Mouse (Mus musculus): ENCODE data around the gene Kdm5b. TPM values are rescaled to one million over a fixed set of nuclear protein-coding genes. Genes with fewer than 3 reads are reported as not detected.

The Kdm5b gene
- total RNA-seq, 4 experiments from 2014 or later = 45.9 to 65.0 (median 52.6) TPM

GRCm38 (mm10) chr1:134551869-134552268, 8.1 kb upstream of the Kdm5b start:
- no peak for DNase-seq

- no peak for DNase-seq
Observed at GRCm38 (mm10) chr1:134552396-134552795, 7.6 kb upstream of the Kdm5b start.

- DNase-seq = no peak
Observed at GRCm38 (mm10) chr1:134555240-134555870, 4.6 kb upstream of the Kdm5b start.

- peak; percentile 35 for DNase-seq
Observed at GRCm38 (mm10) chr1:134555871-134556670, 3.9 kb upstream of the Kdm5b start.

- DNase-seq = peak; percentile 94
Observed at GRCm38 (mm10) chr1:134556671-134557218, 3.2 kb upstream of the Kdm5b start.

GRCm38 (mm10) chr1:134558511-134558910, 1.5 kb upstream of the Kdm5b start:
- no peak for DNase-seq

GRCm38 (mm10) chr1:134559226-134559625, 745 bp upstream of the Kdm5b start:
- no peak for DNase-seq

- DNase-seq = peak; percentile 39
Observed at GRCm38 (mm10) chr1:134560396-134560795, 425 bp downstream of the Kdm5b start.

GRCm38 (mm10) chr1:134560801-134561769, 1.1 kb downstream of the Kdm5b start:
- DNase-seq = no peak

GRCm38 (mm10) chr1:134561770-134562143, 1.8 kb downstream of the Kdm5b start:
- DNase-seq = no peak

- DNase-seq = no peak
Observed at GRCm38 (mm10) chr1:134562457-134562856, 2.5 kb downstream of the Kdm5b start.

- DNase-seq = no peak
Observed at GRCm38 (mm10) chr1:134563726-134564125, 3.8 kb downstream of the Kdm5b start.

GRCm38 (mm10) chr1:134567511-134567910, 7.5 kb downstream of the Kdm5b start:
- DNase-seq = no peak

- DNase-seq = no peak
Observed at GRCm38 (mm10) chr1:134570171-134570570, 10.2 kb downstream of the Kdm5b start.

GRCm38 (mm10) chr1:134570631-134571030, 10.7 kb downstream of the Kdm5b start:
- no peak for DNase-seq

GRCm38 (mm10) chr1:134573300-134573931, 13.4 kb downstream of the Kdm5b start:
- DNase-seq = no peak

GRCm38 (mm10) chr1:134573932-134574315, 14.0 kb downstream of the Kdm5b start:
- no peak for DNase-seq

GRCm38 (mm10) chr1:134577384-134578120, 17.6 kb downstream of the Kdm5b start:
- DNase-seq = no peak

- no peak for DNase-seq
Observed at GRCm38 (mm10) chr1:134580796-134581195, 20.8 kb downstream of the Kdm5b start.

GRCm38 (mm10) chr1:134583560-134583959, 23.6 kb downstream of the Kdm5b start:
- no peak for DNase-seq

- DNase-seq = no peak
Observed at GRCm38 (mm10) chr1:134589676-134590075, 29.7 kb downstream of the Kdm5b start.

Data from adrenal gland, adult 8-10 months (tissue).